Mouse (Mus musculus): ENCODE results near the gene Sema5b.

GRCm38 (mm10) chr16:35524200-35524599 lies 16.7 kb upstream of the Sema5b start:
- TF ChIP-seq CTCF (IDR thresholded peaks at IDR 0.05; ENCODE audit: borderline replicate concordance, extremely low read depth, insufficient read depth, insufficient read length) (no peak), POLR2A (IDR thresholded peaks at IDR 0.05; ENCODE audit: borderline replicate concordance, extremely low read depth, insufficient read depth, insufficient read length, poor library complexity, severe bottlenecking) (no peak)
